Mouse (Mus musculus) myocyte (in vitro differentiated cells): Measurements from ENCODE around the gene Clock. TPM values are rescaled to one million over a fixed set of nuclear protein-coding genes. Genes with fewer than 3 reads are reported as not detected.
A peak's percentile ranks its signal among the peaks of the same experiment; 100 is the strongest.

Experiments used
- H3K27me3 ChIP-seq: one replicate; pipeline ENCODE4 v1.6.1; 2011; ENCODE audit not compliant: control insufficient read depth, insufficient read depth, insufficient read length
- H3K36me3 ChIP-seq: one replicate; pipeline ENCODE4 v1.6.1; 2011; ENCODE audit not compliant: control insufficient read depth, insufficient read depth
- H3K4me2 ChIP-seq: one replicate; pipeline ENCODE4 v1.6.1; 2011; ENCODE audit warnings: low read depth, control low read depth
- H3K4me3 ChIP-seq: one replicate; pipeline ENCODE4 v1.5.1; 2011; ENCODE audit warnings: mild to moderate bottlenecking, control low read depth, moderate library complexity
- H3K79me2 ChIP-seq: one replicate; pipeline ENCODE4 v1.6.1; 2011; ENCODE audit not compliant: control insufficient read depth, insufficient read depth
- H3ac ChIP-seq: one replicate; pipeline ENCODE4 v1.6.1; 2011; ENCODE audit not compliant: control insufficient read depth, insufficient read length
- CEBPB ChIP-seq: IDR thresholded peaks from 2 replicates; pipeline ENCODE4 v1.6.1; 2011; ENCODE audit warnings: mild to moderate bottlenecking, moderate library complexity; ENCODE audit not compliant: poor library complexity, insufficient read depth, severe bottlenecking
- E2F4 ChIP-seq: IDR thresholded peaks from one replicate; pipeline ENCODE4 v1.6.1; 2011; ENCODE audit warnings: mild to moderate bottlenecking, control low read depth, moderate library complexity; ENCODE audit not compliant: insufficient read depth
- MAX ChIP-seq: IDR thresholded peaks from one replicate; pipeline ENCODE4 v1.6.1; 2011; ENCODE audit warnings: low read depth, mild to moderate bottlenecking, control low read depth
- MYOD1 ChIP-seq, 3 experiments: IDR thresholded peaks; one replicate each; pipeline ENCODE4 v1.6.1; 2011; ENCODE audit warnings: control low read depth in 2 of 3, low read depth in 2 of 3, mild to moderate bottlenecking in 2 of 3, moderate library complexity in 1 of 3; ENCODE audit not compliant: insufficient read length in 2 of 3, control insufficient read depth in 1 of 3
- MYOG ChIP-seq, 3 experiments: IDR thresholded peaks; one replicate each; pipeline ENCODE4 v1.6.1; 2011; ENCODE audit warnings: control low read depth in 2 of 3, low read depth in 2 of 3, mild to moderate bottlenecking in 2 of 3; ENCODE audit not compliant: insufficient read length in 2 of 3, control insufficient read depth in 1 of 3, insufficient read depth in 1 of 3
- POLR2A ChIP-seq: IDR thresholded peaks from one replicate; pipeline ENCODE4 v1.6.1; 2011; ENCODE audit warnings: low read depth, mild to moderate bottlenecking, control low read depth, moderate library complexity; ENCODE audit not compliant: insufficient read length
- POLR2AphosphoS2 ChIP-seq: IDR thresholded peaks from one replicate; pipeline ENCODE4 v1.6.1; 2011; ENCODE audit warnings: low read depth, control low read depth; ENCODE audit not compliant: insufficient read length
- REST ChIP-seq: IDR thresholded peaks from one replicate; pipeline ENCODE4 v1.6.1; 2011; ENCODE audit warnings: mild to moderate bottlenecking, control low read depth, moderate library complexity; ENCODE audit not compliant: insufficient read depth, insufficient read length
- SRF ChIP-seq: IDR thresholded peaks from one replicate; pipeline ENCODE4 v1.6.1; 2011; ENCODE audit warnings: low read depth; ENCODE audit not compliant: control insufficient read depth, insufficient read length
- TCF12 ChIP-seq: IDR thresholded peaks from one replicate; pipeline ENCODE4 v1.6.1; 2011; ENCODE audit warnings: mild to moderate bottlenecking, control low read depth; ENCODE audit not compliant: poor library complexity, insufficient read depth, severe bottlenecking
- TCF3 ChIP-seq: IDR thresholded peaks from one replicate; pipeline ENCODE4 v1.6.1; 2011; ENCODE audit warnings: low read depth, control low read depth; ENCODE audit not compliant: insufficient read length
- USF1 ChIP-seq: IDR thresholded peaks from one replicate; pipeline ENCODE4 v1.6.1; 2011; ENCODE audit warnings: low read depth, mild to moderate bottlenecking, control low read depth, moderate library complexity
- polyA plus RNA-seq: library from polyadenylated mRNA; unstranded; fragments of >200 nt; fragmentation: generic; extraction: Trizol; gene quantifications from one replicate; pipeline ENCODE4 v1.2.1, GENCODE M21; 2012; ENCODE audit warnings: missing spikeins

Gene Clock
- polyA plus RNA-seq, 1 experiment = 5.3 TPM

DNA sequence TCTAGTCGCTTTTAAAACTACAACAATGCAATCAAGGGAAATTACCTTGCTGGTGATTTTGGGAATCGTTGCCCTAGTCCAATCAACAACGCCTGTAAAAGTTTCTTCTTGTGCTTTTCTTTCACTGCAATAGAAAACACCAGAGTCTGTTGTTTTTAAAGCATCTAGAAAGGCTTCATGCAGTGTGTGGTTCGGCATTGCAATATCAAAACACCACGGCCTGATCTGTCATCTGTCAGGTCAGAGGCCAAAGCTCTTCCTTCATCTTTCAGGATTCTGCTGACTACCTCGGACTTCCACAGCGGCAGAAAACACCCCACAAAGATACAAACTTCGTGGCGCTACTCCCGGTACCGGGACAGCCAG is 1.2 kb downstream of the Clock start:
- Histone ChIP-seq H3K4me2 (peak overlapping the region; percentile 90), H3ac (peak overlapping the region; percentile 98), H3K79me2 (peaks cover 52% of the 10 kb centered on the region), H3K27me3 (no peaks in the 10 kb centered on the region), H3K36me3 (no peaks in the 10 kb centered on the region), H3K4me3 (peak overlapping the region; percentile 65)
- no peak for TF ChIP-seq TCF12
- no peak for TF ChIP-seq MYOD1 (IDR thresholded peaks at IDR 0.05; ENCODE audit: control insufficient read depth in 1 of 3, insufficient read length in 2 of 3, low read depth in 2 of 3)
- TF ChIP-seq MYOG (IDR thresholded peaks at IDR 0.05; ENCODE audit: control insufficient read depth in 1 of 3, insufficient read depth in 1 of 3, insufficient read length in 2 of 3, low read depth in 2 of 3) = no peak
- no peak for TF ChIP-seq MAX
- no peak for TF ChIP-seq SRF
- no peak for TF ChIP-seq CEBPB
- no peak for TF ChIP-seq POLR2A
- no peak for TF ChIP-seq E2F4
- TF ChIP-seq USF1 = no peak
- TF ChIP-seq REST = no peak
- no peak for TF ChIP-seq POLR2AphosphoS2
- TF ChIP-seq TCF3 = no peak

DNA sequence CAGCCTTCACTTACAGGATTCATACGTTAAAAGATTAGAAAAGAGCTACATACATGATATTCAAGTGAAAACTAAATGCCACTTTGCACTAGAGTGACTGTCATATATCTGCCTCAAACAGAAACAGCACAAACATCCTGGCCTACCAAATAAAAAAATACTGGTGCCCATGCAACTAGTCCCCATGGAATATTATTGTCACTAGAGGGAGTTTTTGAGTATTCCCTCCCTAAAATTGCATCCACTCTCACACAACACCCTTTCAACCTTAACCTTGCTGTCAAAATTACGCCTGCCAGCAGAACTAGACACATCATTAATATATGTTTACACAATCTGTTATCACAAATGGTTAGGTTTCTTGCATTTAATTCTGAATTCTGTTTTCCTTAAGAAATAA is 2.6 kb downstream of the Clock start:
- Histone ChIP-seq H3ac (no peak overlapping the region), H3K36me3 (no peaks in the 10 kb centered on the region), H3K4me2 (no peak overlapping the region), H3K27me3 (no peaks in the 10 kb centered on the region), H3K79me2 (peaks cover 65% of the 10 kb centered on the region), H3K4me3 (no peak overlapping the region)
- TF ChIP-seq MYOD1 (IDR thresholded peaks at IDR 0.05; ENCODE audit: control insufficient read depth in 1 of 3, insufficient read length in 2 of 3, low read depth in 2 of 3) (no peak), TCF12 (no peak), CEBPB (no peak), REST (no peak), POLR2A (no peak), MAX (no peak), POLR2AphosphoS2 (no peak), MYOG (IDR thresholded peaks at IDR 0.05; ENCODE audit: control insufficient read depth in 1 of 3, insufficient read depth in 1 of 3, insufficient read length in 2 of 3, low read depth in 2 of 3) (no peak), SRF (no peak), E2F4 (no peak), USF1 (no peak), TCF3 (no peak)

DNA sequence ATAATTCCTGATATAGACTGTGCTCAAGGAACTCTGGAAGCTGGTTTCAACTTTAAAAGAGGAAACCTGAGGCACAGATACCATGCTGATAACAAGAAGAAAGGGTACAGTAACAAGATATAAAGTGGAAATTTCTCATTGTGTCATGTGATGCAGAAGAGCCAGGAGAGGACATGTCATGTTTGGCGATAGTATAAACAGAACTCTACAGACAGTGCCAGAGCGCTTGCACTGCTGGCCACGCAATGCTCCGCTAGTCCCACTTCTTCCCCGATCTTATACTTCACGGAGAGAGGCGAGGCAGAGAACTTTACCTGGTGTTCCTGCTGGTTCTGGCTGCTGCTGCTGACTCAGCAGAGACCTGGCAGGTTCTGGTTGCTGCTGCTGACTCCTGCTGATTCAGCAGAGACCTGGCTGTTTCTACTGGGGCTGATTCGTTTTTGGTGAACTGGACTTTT is 15.3 kb downstream of the Clock start:
- Histone ChIP-seq H3K36me3 (no peaks in the 10 kb centered on the region), H3K4me3 (no peak overlapping the region), H3K27me3 (no peaks in the 10 kb centered on the region)

DNA sequence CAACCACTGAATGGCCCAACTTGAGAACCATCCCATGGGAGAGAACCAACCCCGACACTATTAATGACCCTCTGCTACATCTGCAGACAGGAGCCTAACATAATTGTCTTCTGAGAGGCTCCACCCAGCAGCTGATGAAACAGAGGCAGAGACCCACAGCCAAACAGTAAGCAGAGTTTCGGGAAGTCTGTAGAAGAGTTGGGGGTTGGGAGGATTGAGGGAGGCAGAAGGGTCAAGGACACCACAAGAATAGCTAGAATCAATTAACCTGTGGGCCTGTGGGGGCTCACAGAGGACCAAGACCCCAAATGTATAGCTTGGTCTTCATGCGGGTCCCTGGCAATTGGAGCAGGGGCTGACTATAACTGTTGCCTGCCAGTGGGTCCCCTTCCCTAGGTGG is 16.3 kb downstream of the Clock start:
- H3K4me3 ChIP-seq = no peak overlapping the region
- H3K4me2 ChIP-seq = no peak overlapping the region
- peaks cover 91% of the 10 kb centered on the region for H3K79me2 ChIP-seq
- H3ac ChIP-seq = no peak overlapping the region
- TF ChIP-seq POLR2A (no peak), SRF (no peak), MAX (no peak), TCF12 (no peak)
- no peaks in the 10 kb centered on the region for H3K27me3 ChIP-seq
- H3K36me3 ChIP-seq = no peaks in the 10 kb centered on the region

More for the DNA sequence above, 15.3 kb downstream of the Clock start:
- Histone ChIP-seq H3ac (no peak overlapping the region), H3K79me2 (peaks cover 93% of the 10 kb centered on the region), H3K4me2 (no peak overlapping the region)
- no peak for TF ChIP-seq USF1
- TF ChIP-seq MAX = no peak
- TF ChIP-seq MYOD1 (IDR thresholded peaks at IDR 0.05; ENCODE audit: control insufficient read depth in 1 of 3, insufficient read length in 2 of 3, low read depth in 2 of 3) = no peak
- TF ChIP-seq TCF12 = no peak
- no peak for TF ChIP-seq TCF3
- no peak for TF ChIP-seq CEBPB
- TF ChIP-seq SRF = no peak
- TF ChIP-seq MYOG (IDR thresholded peaks at IDR 0.05; ENCODE audit: control insufficient read depth in 1 of 3, insufficient read depth in 1 of 3, insufficient read length in 2 of 3, low read depth in 2 of 3) = no peak
- no peak for TF ChIP-seq POLR2AphosphoS2

DNA sequence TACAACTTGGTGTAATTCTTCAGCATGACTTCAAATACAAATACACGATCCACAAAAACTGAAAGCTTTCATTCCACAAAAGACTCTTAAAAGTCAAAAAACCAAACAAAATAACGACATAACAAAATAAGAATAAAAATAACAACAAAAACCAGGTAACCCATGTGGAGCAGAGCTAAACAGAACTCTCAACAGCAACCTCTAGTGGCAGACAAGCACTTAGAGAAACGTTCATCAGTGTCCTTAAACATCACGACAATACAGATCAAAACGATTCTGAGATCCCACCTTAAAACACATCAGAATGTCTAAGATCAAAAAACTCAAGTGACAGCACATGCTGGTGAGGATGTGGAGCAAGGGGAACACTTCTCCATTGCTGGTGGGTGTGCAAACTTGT is 17.5 kb downstream of the Clock start:
- Histone ChIP-seq H3K27me3 (no peaks in the 10 kb centered on the region), H3K36me3 (no peaks in the 10 kb centered on the region), H3ac (no peak overlapping the region), H3K4me3 (no peak overlapping the region), H3K79me2 (peaks cover 87% of the 10 kb centered on the region), H3K4me2 (no peak overlapping the region)
- TF ChIP-seq REST (no peak), TCF3 (no peak), CEBPB (no peak), MYOG (IDR thresholded peaks at IDR 0.05; ENCODE audit: control insufficient read depth in 1 of 3, insufficient read depth in 1 of 3, insufficient read length in 2 of 3, low read depth in 2 of 3) (no peak), POLR2AphosphoS2 (no peak), USF1 (no peak), SRF (no peak), POLR2A (no peak), MYOD1 (IDR thresholded peaks at IDR 0.05; ENCODE audit: control insufficient read depth in 1 of 3, insufficient read length in 2 of 3, low read depth in 2 of 3) (no peak), TCF12 (no peak), MAX (no peak), E2F4 (no peak)
